Mouse (Mus musculus) MEL (cell line): Measurements from ENCODE around the gene Sik3.

Source experiments
- CTCF ChIP-seq, 3 experiments: IDR thresholded peaks in 2 of 3; conservative IDR thresholded peaks in 1 of 3; 2 replicates each; pipeline ENCODE4 v1.5.1; 2011 to 2012; ENCODE audit warnings: low read length in 3 of 3, low read depth in 2 of 3, mild to moderate bottlenecking in 2 of 3, improper control_type of control experiment in 1 of 3, inconsistent platforms in 1 of 3, mixed read lengths in 1 of 3, moderate library complexity in 1 of 3; ENCODE audit not compliant: control insufficient read depth in 1 of 3, insufficient read depth in 1 of 3, poor library complexity in 1 of 3, severe bottlenecking in 1 of 3
- EP300 ChIP-seq, 2 experiments: IDR thresholded peaks; 2 replicates each; pipeline ENCODE4 v1.6.1; 2011; ENCODE audit warnings: improper control_type of control experiment in 2 of 2, low read length in 2 of 2, low read depth in 1 of 2, mild to moderate bottlenecking in 1 of 2
- MAZ ChIP-seq: IDR thresholded peaks from 2 replicates; pipeline ENCODE4 v1.6.1; 2012; ENCODE audit warnings: low read depth, mild to moderate bottlenecking, inconsistent platforms, low read length, improper control_type of control experiment
- POLR2AphosphoS2 ChIP-seq: IDR thresholded peaks from 2 replicates; pipeline ENCODE4 v1.6.1; 2011; ENCODE audit warnings: low read length, improper control_type of control experiment
- UBTF ChIP-seq: IDR thresholded peaks from 2 replicates; pipeline ENCODE4 v1.6.1; 2012; ENCODE audit warnings: low read depth, mild to moderate bottlenecking, inconsistent platforms, low read length, improper control_type of control experiment, moderate library complexity, borderline replicate concordance; ENCODE audit not compliant: insufficient read depth

- TF ChIP-seq UBTF (no peak), EP300 (IDR thresholded peaks at IDR 0.05; ENCODE audit: low read depth in 1 of 2, low read length in 2 of 2) (no peak), POLR2AphosphoS2 (no peak), MAZ (no peak), CTCF (IDR thresholded peaks at IDR 0.05 in 2 of 3, conservative IDR thresholded peaks at IDR 0.05 in 1 of 3; ENCODE audit: control insufficient read depth in 1 of 3, insufficient read depth in 1 of 3, low read depth in 2 of 3, low read length in 3 of 3, poor library complexity in 1 of 3, severe bottlenecking in 1 of 3) (no peak)
Measured at GRCm38 (mm10) chr9:46019975-46020374, 7.4 kb downstream of the Sik3 start.
